Mouse (Mus musculus) heart, postnatal 0 days (tissue): Measurements from ENCODE around the gene Pdcl3. TPM values are rescaled to one million over a fixed set of nuclear protein-coding genes. Genes with fewer than 3 reads are reported as not detected.

Experiments
- ATAC-seq: fragments of 200-750 bp; cut with Nextera tagmentation; 2 replicates; pipeline ENCODE4 v1.8.0; 2017; ENCODE audit warnings: low read depth, moderate number of reproducible peaks, moderate library complexity; ENCODE audit not compliant: insufficient read depth
- DNase-seq: peaks from one replicate; pipeline ENCODE4 v3.0.0-alpha.2; 2016; ENCODE audit warnings: low spot score
- H3K27ac ChIP-seq: fragments of 300-500 bp; sonication (generic); 2 replicates; pipeline ENCODE4 v1.5.1; 2014; ENCODE audit warnings: low read depth, mild to moderate bottlenecking
- H3K27me3 ChIP-seq: fragments of 300-500 bp; sonication (generic); 2 replicates; pipeline ENCODE4 v1.6.1; 2014; ENCODE audit warnings: low read length, mixed read lengths; ENCODE audit not compliant: control insufficient read depth, insufficient read depth
- H3K36me3 ChIP-seq: fragments of 300-500 bp; sonication (generic); replicated peaks from 2 replicates; pipeline ENCODE4 v1.6.1; 2014; ENCODE audit warnings: low read length, mixed read lengths; ENCODE audit not compliant: control insufficient read depth, insufficient read depth
- H3K4me1 ChIP-seq: fragments of 300-500 bp; sonication (generic); 2 replicates; pipeline ENCODE4 v1.6.1; 2014; ENCODE audit warnings: antibody characterized with exemption; ENCODE audit not compliant: control insufficient read depth, insufficient read depth
- H3K4me2 ChIP-seq: fragments of 300-500 bp; sonication (generic); 2 replicates; pipeline ENCODE4 v1.6.1; 2014; ENCODE audit warnings: low read depth, mild to moderate bottlenecking, low read length, moderate library complexity
- H3K4me3 ChIP-seq: fragments of 300-500 bp; sonication (generic); 2 replicates; pipeline ENCODE4 v1.5.1; 2014; ENCODE audit warnings: low read depth, low read length
- H3K9ac ChIP-seq: fragments of 300-500 bp; sonication (generic); replicated peaks from 2 replicates; pipeline ENCODE4 v1.6.1; 2014; ENCODE audit warnings: low read depth, low read length, mixed read lengths
- H3K9me3 ChIP-seq: fragments of 300-500 bp; sonication (generic); replicated peaks from 2 replicates; pipeline ENCODE4 v1.6.1; 2016; ENCODE audit warnings: low read length; ENCODE audit not compliant: control insufficient read depth
- CTCF ChIP-seq: IDR thresholded peaks from 2 replicates; pipeline ENCODE4 v1.5.1; 2016; ENCODE audit warnings: antibody characterized with exemption, control low read depth, low read depth
- EP300 ChIP-seq: IDR thresholded peaks from 2 replicates; pipeline ENCODE4 v1.6.1; 2016; ENCODE audit warnings: antibody characterized with exemption, low read depth
- WGBS: fragments of 180-500 bp; shearing (Covaris S2); extraction: QIAGEN DNeasy Blood & Tissue Kit; methylation state at CpG from one replicate; pipeline ENCODE4 v1.1.7; 2014; 5-methylcytosine and 5-hydroxymethylcytosine counted together
- polyA plus RNA-seq: library from polyadenylated mRNA; unstranded; fragments of >200 nt; fragmentation: Nextera tagmentation; extraction: Ambion mirVana; gene quantifications from 2 replicates; pipeline ENCODE4 v1.2.1, GENCODE M21; 2015
- total RNA-seq: library from RNA; depleted of rRNA; stranded (reverse); fragments of >200 nt; gene quantifications from 2 replicates; pipeline ENCODE4 v1.2.3, GENCODE M21; 2014; ENCODE audit warnings: low replicate concordance

Gene Pdcl3
- total and polyA plus RNA-seq, 2 experiments from 2014 or later = 45.9 to 186 TPM

DNA sequence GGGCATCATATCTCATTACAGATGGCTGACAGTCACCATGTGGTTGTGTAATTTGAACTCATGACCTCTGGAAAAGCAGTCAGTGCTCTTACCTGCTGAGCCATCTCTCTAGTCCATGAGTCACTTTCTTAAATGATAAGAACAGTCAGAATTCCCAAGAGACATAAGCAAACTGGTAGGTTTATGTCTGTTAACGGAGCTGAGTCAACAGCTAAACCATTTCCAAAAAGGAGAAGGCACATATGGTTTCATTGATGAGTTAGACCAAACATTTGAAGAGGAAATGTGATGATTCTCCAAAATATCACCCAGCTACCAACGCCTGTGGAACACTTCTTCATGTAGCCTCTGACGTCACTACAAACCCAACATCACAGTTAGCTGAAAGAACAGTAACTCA is 13.7 kb upstream of the Pdcl3 start:
- Histone ChIP-seq H3K4me1 (no peaks in the 10 kb centered on the region), H3K9ac (no peak overlapping the region), H3K36me3 (no peaks in the 10 kb centered on the region), H3K9me3 (no peaks in the 10 kb centered on the region), H3K4me2 (no peak overlapping the region), H3K4me3 (no peak overlapping the region), H3K27ac (no peak overlapping the region), H3K27me3 (no peaks in the 10 kb centered on the region)
- no peak for TF ChIP-seq CTCF
- no peak for TF ChIP-seq EP300
- ATAC-seq (no peak), DNase-seq (no peak)
- 80% methylated on average over 3 of the region's 3 CpGs for WGBS

DNA sequence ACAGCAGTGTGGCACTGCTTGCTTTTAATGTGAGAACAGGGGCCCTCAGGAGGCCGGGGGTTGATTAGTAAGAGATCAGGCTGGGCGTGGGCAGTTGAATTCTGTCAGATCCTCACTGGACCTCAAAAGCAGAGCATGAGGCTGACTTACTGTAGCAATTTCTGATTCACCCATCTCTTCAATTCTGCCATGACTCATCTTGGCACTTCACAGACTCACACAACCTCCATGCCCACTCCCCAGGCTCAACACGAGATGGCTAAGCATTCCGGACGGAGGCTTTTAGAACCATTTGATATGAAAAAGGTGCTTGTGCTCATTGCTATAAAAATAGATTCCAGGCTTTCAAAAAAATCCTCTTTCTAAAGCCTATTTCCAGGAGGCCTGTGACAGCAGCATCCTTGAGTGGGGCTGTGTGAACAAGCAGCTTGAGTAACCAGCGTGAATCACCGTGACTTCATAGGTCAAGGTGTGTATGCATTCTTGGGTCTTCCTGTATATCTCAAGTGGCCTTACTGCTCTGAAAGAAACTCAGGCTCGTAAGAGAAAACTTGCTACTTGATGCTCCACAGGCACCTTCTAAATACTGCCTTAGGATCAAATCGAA is 12.3 kb upstream of the Pdcl3 start:
- H3K27me3 ChIP-seq = no peaks in the 10 kb centered on the region
- no peak overlapping the region for H3K4me2 ChIP-seq
- no peak overlapping the region for H3K4me3 ChIP-seq
- H3K9me3 ChIP-seq = no peaks in the 10 kb centered on the region
- TF ChIP-seq EP300 = no peak
- DNase-seq = no peak
- H3K36me3 ChIP-seq = no peaks in the 10 kb centered on the region
- H3K4me1 ChIP-seq = no peaks in the 10 kb centered on the region
- no peak for ATAC-seq
- H3K27ac ChIP-seq = no peak overlapping the region
- H3K9ac ChIP-seq = no peak overlapping the region
- WGBS = 72% methylated on average over 9 of the region's 9 CpGs

DNA sequence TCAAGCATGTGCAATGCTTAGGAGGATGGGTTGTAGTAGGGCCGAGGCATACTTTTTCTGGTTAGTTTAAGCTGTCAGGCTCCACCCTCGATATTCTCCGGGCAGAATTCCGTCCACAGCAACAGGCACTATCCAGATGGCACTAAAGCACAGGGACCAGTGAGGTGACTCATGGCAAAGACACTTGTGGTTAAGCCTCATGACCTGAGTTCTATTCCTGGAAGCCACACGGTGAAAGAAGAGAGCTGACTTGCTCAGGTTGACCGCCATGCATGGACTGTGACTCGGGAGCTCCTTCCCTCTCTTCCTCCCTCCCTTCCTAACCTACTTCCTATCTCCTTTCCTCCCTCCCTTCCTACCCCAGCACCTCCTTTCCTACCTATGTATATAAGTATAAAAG is 5.5 kb upstream of the Pdcl3 start:
- no peaks in the 10 kb centered on the region for H3K4me1 ChIP-seq
- TF ChIP-seq EP300 (no peak), CTCF (no peak)
- no peak overlapping the region for H3K4me2 ChIP-seq
- ATAC-seq (no peak), DNase-seq (no peak)
- H3K9ac ChIP-seq = no peak overlapping the region
- 41% methylated on average over 7 of the region's 7 CpGs for WGBS
- H3K27me3 ChIP-seq = no peaks in the 10 kb centered on the region
- H3K4me3 ChIP-seq = no peak overlapping the region
- no peaks in the 10 kb centered on the region for H3K9me3 ChIP-seq
- no peaks in the 10 kb centered on the region for H3K36me3 ChIP-seq
- H3K27ac ChIP-seq = no peak overlapping the region

DNA sequence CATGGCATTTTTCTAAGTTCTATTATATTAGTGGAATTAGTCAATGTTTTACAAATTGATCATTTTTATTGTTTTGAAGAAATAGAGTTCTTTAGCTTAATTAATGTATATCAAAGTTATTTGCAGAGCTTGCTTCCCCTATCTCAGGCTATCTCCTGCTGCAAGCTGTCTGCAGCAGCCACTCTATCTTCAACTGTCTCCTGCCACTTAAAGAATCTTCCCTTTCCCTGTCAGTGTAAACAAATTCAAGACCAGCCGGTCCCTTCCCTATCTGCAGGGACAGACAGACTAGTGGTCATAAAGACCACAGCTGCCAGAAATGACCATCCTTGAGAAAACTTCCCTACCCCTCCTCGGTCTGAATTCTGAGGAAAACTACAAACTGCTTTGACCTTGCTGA is 1.5 kb upstream of the Pdcl3 start:
- no peaks in the 10 kb centered on the region for H3K36me3 ChIP-seq
- ATAC-seq (no peak), DNase-seq (no peak)
- WGBS = 17% methylated on average over 2 of the region's 2 CpGs
- no peak overlapping the region for H3K4me3 ChIP-seq
- no peak overlapping the region for H3K4me2 ChIP-seq
- no peaks in the 10 kb centered on the region for H3K9me3 ChIP-seq
- H3K9ac ChIP-seq = no peak overlapping the region
- no peaks in the 10 kb centered on the region for H3K27me3 ChIP-seq
- TF ChIP-seq EP300 = no peak
- TF ChIP-seq CTCF = no peak
- H3K27ac ChIP-seq = no peak overlapping the region
- peaks cover 3% of the 10 kb centered on the region; the same call in 1 of the 2 replicates for H3K4me1 ChIP-seq

DNA sequence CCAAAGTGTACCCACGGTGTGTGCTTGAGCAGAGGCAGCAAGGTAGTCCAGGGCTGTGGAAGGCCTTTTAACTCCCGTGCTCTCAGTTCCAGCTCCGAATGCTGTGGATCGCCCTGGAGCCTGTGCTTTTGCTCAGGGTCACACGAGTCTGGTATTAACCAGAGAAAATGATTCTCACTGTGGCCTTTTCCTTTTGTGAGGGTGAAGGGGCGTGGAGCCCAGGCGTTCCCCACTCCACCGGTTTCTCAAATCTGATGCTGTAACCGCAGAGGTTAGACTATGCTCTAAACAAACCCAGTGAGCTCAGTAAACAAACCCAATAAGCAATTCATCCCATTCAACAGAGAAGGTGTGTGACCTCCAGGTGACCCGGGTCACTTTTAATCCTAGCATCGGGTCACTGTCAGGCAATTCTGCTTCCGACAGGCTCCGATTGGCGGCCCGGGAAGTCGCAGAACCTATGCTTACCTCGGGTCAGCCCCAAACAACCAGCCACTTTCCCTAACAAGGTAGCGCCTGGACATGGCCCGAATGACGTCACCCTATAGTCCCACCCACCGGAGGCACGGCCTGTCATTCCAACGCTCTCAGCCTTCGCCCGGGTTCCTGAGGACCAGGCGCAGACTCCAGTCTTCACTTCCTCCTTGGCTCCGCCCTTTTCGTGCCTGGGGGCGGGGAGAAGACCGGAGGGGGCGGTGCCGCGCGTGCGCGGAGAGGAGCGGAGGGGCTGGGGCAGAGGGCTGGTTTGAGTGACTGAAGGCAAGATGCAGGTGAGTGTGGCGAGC is 1.9 kb downstream of the Pdcl3 start:
- H3K4me3 ChIP-seq = peak overlapping the region; percentile 93
- peak; percentile 98 for DNase-seq
- H3K27ac ChIP-seq = peak overlapping the region; percentile 94
- H3K9ac ChIP-seq = peak overlapping the region; percentile 77
- WGBS = 3% methylated on average over 38 of the region's 38 CpGs
- TF ChIP-seq EP300 (no peak), CTCF (no peak)
- peaks cover 4% of the 10 kb centered on the region for H3K4me1 ChIP-seq
- peak overlapping the region; percentile 74 for H3K4me2 ChIP-seq
- no peaks in the 10 kb centered on the region for H3K9me3 ChIP-seq
- H3K27me3 ChIP-seq = no peaks in the 10 kb centered on the region
- peak; percentile 98 for ATAC-seq
- H3K36me3 ChIP-seq = peaks cover 5% of the 10 kb centered on the region
